Mouse (Mus musculus) neural tube, embryonic 15.5 days (tissue): ENCODE measurements at regions not wholly inside any gene's neighbourhood (a gene's known extent, or its start where the extent isn't known, plus 50 kb on each side); places are given as distances from the start of the nearest gene placed in this dataset.

Experiments used
- ATAC-seq: fragments of 200-750 bp; cut with Nextera tagmentation; 2 replicates; pipeline ENCODE4 v1.8.0; 2017; ENCODE audit warnings: mild to moderate bottlenecking, moderate TSS enrichment, moderate library complexity; ENCODE audit not compliant: low FRiP score
- H3K27ac ChIP-seq: fragments of 300-500 bp; sonication (generic); replicated peaks from 2 replicates; pipeline ENCODE4 v1.5.1; 2015; ENCODE audit warnings: mild to moderate bottlenecking, inconsistent platforms
- H3K27me3 ChIP-seq: fragments of 300-500 bp; sonication (generic); replicated peaks from 2 replicates; pipeline ENCODE4 v1.6.1; 2015; ENCODE audit warnings: inconsistent platforms
- H3K36me3 ChIP-seq: fragments of 300-500 bp; sonication (generic); 2 replicates; pipeline ENCODE4 v1.6.1; 2015; ENCODE audit warnings: inconsistent platforms
- H3K4me1 ChIP-seq: fragments of 300-500 bp; sonication (generic); 2 replicates; pipeline ENCODE4 v1.6.1; 2015; ENCODE audit warnings: inconsistent platforms
- H3K4me2 ChIP-seq: fragments of 300-500 bp; sonication (generic); 2 replicates; pipeline ENCODE4 v1.6.1; 2015; ENCODE audit warnings: inconsistent platforms, mild to moderate bottlenecking, moderate library complexity
- H3K4me3 ChIP-seq: fragments of 300-500 bp; sonication (generic); replicated peaks from 2 replicates; pipeline ENCODE4 v1.5.1; 2015; ENCODE audit warnings: mild to moderate bottlenecking, inconsistent platforms
- H3K9ac ChIP-seq: fragments of 300-500 bp; sonication (generic); replicated peaks from 2 replicates; pipeline ENCODE4 v1.6.1; 2015; ENCODE audit warnings: mild to moderate bottlenecking, inconsistent platforms
- H3K9me3 ChIP-seq: fragments of 300-500 bp; sonication (generic); replicated peaks from 2 replicates; pipeline ENCODE4 v1.6.1; 2016; ENCODE audit warnings: inconsistent platforms
- WGBS: fragments of 180-500 bp; shearing (Covaris S2); methylation state at CpG from one replicate; pipeline ENCODE4 v1.1.7; 2015; ENCODE audit warnings: mixed read lengths; 5-methylcytosine and 5-hydroxymethylcytosine counted together

GRCm38 (mm10) chr7:70748884-70749283 is 382.3 kb upstream of the Nr2f2 start:
- 70% methylated on average over 3 of the region's 3 CpGs for WGBS
- no peaks in the 10 kb centered on the region for H3K27me3 ChIP-seq
- ATAC-seq, result no peak
- no peak overlapping the region for H3K4me3 ChIP-seq
- H3K9ac ChIP-seq, result no peak overlapping the region
- no peaks in the 10 kb centered on the region for H3K9me3 ChIP-seq
- no peaks in the 10 kb centered on the region for H3K36me3 ChIP-seq
- no peak overlapping the region for H3K27ac ChIP-seq
- H3K4me2 ChIP-seq, result no peak overlapping the region
- no peaks in the 10 kb centered on the region for H3K4me1 ChIP-seq

DNA sequence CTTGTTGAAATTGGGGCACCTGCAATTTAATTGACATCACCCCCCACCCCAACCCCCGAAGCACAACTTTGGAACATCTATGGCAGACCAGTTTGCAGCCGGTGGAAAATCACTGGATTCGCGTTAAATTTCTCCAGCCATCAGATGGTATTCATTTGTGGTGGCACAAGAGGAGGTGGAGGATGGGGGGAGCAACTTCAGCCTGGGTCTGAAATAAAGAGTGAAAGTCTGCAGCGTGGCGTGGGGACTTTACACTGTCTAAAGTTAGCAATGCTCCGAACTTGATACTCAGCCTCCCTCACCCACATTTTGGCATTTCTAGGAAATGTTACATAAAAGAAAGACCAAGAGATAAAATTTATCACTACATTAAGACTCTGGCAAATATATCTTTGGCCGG is 381.8 kb upstream of the Nr2f2 start:
- H3K4me2 ChIP-seq, result no peak overlapping the region
- H3K4me1 ChIP-seq, result no peaks in the 10 kb centered on the region
- 83% methylated on average over 8 of the region's 8 CpGs for WGBS
- ATAC-seq, result no peak
- no peaks in the 10 kb centered on the region for H3K36me3 ChIP-seq
- no peaks in the 10 kb centered on the region for H3K9me3 ChIP-seq
- H3K9ac ChIP-seq, result no peak overlapping the region
- H3K27ac ChIP-seq, result no peak overlapping the region
- no peaks in the 10 kb centered on the region for H3K27me3 ChIP-seq
- no peak overlapping the region for H3K4me3 ChIP-seq

DNA sequence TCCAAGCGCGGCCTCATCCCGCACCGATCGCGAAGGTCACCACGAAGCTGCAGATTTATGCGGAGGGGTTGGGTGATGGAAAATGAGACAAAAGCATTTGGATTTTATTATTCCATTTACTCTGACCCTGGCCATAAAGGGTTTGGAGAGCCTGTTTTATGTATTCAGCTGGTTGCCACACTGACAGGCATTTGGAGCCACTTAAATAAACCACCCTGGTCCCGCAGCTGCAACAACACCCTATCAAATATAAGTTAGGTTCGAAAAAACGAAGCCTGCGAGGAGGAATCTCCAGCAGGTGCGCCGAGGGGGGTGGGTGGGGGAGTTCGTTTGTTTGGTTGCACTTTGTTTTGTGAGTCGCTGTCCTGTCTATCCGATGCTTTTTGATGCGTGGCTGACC is 377.8 kb upstream of the Nr2f2 start:
- no peak overlapping the region for H3K9ac ChIP-seq
- no peak for ATAC-seq
- no peaks in the 10 kb centered on the region for H3K4me1 ChIP-seq
- no peak overlapping the region for H3K4me3 ChIP-seq
- no peak overlapping the region for H3K27ac ChIP-seq
- H3K4me2 ChIP-seq, result no peak overlapping the region
- 60% methylated on average over 18 of the region's 18 CpGs for WGBS
- H3K9me3 ChIP-seq, result no peaks in the 10 kb centered on the region
- no peaks in the 10 kb centered on the region for H3K36me3 ChIP-seq
- H3K27me3 ChIP-seq, result no peaks in the 10 kb centered on the region

DNA sequence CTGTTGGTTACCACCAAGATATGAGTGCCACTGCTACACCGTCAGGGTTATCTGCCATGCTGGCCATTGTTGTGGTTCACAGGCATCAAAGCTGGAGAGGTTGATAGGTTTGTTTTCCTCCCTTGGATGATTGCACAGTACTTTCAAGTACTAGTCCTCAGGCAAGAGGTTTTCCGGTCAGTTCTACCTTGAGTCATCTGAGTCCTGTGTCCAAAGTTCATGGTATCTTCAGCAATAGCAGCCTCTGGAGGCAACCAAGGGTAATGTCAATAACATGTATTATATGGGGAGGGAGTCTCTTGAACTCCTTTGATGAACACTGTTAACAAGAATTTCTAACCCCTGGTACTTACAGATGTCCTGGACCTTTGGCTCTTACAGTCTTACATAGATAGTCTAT is 369.1 kb upstream of the Nr2f2 start:
- Histone ChIP-seq H3K9me3 (0 out of 2 replicates have a peak, but pooled peaks cover 2% of the 10 kb centered on the region), H3K9ac (no peak overlapping the region), H3K36me3 (no peaks in the 10 kb centered on the region), H3K27me3 (no peaks in the 10 kb centered on the region), H3K27ac (no peak overlapping the region), H3K4me3 (no peak overlapping the region), H3K4me2 (no peak overlapping the region), H3K4me1 (no peaks in the 10 kb centered on the region)
- WGBS, result 100% methylated on average over 2 of the region's 2 CpGs
- ATAC-seq, result no peak

DNA sequence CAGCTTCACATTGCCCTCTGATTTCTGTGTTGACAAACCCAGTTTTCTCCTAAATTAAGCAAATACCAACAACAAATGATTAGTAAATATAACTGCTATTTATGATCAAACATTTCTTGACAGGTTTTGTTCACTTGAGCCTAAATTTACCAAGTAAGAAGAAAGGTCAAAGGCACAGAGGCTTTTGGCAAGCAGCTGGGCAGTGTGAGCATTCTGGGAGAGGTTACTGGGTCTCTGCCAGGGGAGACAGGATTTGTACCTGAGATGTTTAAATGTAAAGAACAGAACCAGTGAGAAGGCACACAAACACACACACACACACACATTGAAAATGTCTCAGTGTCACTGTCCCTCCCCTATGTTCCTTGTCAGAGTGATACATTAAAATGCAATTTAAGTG is 367.0 kb upstream of the Nr2f2 start:
- H3K4me3 ChIP-seq, result no peak overlapping the region
- H3K36me3 ChIP-seq, result no peaks in the 10 kb centered on the region
- no peaks in the 10 kb centered on the region for H3K4me1 ChIP-seq
- H3K9ac ChIP-seq, result no peak overlapping the region
- no peak for ATAC-seq
- H3K27me3 ChIP-seq, result no peaks in the 10 kb centered on the region
- H3K27ac ChIP-seq, result no peak overlapping the region
- H3K4me2 ChIP-seq, result no peak overlapping the region
- 0 out of 2 replicates have a peak, but pooled peaks cover 2% of the 10 kb centered on the region for H3K9me3 ChIP-seq

DNA sequence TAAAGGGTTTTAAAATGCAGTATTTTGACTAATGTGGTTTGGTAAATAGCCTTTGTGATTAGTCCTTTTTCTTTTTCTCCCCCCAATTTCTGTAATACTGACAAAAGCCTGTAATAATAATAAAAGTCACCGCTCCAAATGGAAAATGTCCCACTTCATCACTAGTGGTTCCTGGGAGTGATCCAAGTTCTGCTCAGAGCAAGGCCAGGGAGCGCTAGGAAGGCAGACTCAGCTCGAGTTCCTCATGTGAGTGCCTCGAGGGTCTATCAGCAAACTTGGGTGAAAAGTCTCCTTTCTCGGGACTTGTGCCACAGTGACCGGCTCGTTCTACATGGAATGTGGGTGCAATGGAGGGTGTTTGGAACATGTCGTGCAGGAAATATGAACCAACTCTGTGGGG is 363.4 kb upstream of the Nr2f2 start:
- Histone ChIP-seq H3K27ac (no peak overlapping the region), H3K4me3 (no peak overlapping the region), H3K36me3 (no peaks in the 10 kb centered on the region), H3K4me2 (no peak overlapping the region), H3K27me3 (no peaks in the 10 kb centered on the region), H3K4me1 (no peaks in the 10 kb centered on the region), H3K9ac (no peak overlapping the region), H3K9me3 (no peaks in the 10 kb centered on the region)
- ATAC-seq, result no peak
- WGBS, result 86% methylated on average over 8 of the region's 8 CpGs

- H3K36me3 ChIP-seq, result no peaks in the 10 kb centered on the region
- H3K4me2 ChIP-seq, result peak overlapping the region; percentile 27
- 60% methylated on average over 18 of the region's 18 CpGs for WGBS
Measured at GRCm38 (mm10) chr7:70718149-70718765, 351.7 kb upstream of the Nr2f2 start.

DNA sequence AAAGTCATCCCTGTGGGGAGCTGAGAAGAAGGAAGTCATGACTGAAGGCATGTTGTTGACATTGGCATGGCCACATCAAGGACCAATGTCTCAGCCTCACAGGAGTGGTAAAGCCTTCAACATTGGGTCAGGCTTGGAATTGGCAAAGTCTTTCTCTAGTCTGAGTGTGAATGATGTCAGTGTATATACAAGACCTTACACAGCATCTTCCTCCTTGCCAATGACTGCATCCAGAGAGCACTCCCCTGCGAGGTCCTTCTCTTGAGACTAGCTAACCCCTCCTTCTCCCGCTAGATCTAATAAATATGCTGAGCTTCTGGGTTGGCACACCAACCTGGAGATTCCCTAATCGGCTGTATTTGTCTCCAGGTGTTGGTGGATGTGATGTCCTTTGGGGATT is 351.1 kb upstream of the Nr2f2 start:
- H3K27me3 ChIP-seq, result no peaks in the 10 kb centered on the region
- 87% methylated on average over 3 of the region's 3 CpGs for WGBS
- no peak overlapping the region for H3K4me3 ChIP-seq
- H3K9ac ChIP-seq, result no peak overlapping the region
- no peak for ATAC-seq
- H3K36me3 ChIP-seq, result no peaks in the 10 kb centered on the region
- H3K4me2 ChIP-seq, result no peak overlapping the region
- H3K27ac ChIP-seq, result no peak overlapping the region
- H3K9me3 ChIP-seq, result no peaks in the 10 kb centered on the region
- H3K4me1 ChIP-seq, result peaks cover 2% of the 10 kb centered on the region; the same call in 1 of the 2 replicates

More at GRCm38 (mm10) chr7:70718149-70718765, 351.7 kb upstream of the Nr2f2 start:
- no peak for ATAC-seq
- Histone ChIP-seq H3K9me3 (no peaks in the 10 kb centered on the region), H3K4me1 (peaks cover 2% of the 10 kb centered on the region; the same call in 1 of the 2 replicates), H3K4me3 (no peak overlapping the region), H3K27me3 (no peaks in the 10 kb centered on the region), H3K27ac (0 out of 2 replicates have a peak overlapping the region, but pooled peaks have one; percentile 15), H3K9ac (no peak overlapping the region)

- no peaks in the 10 kb centered on the region for H3K27me3 ChIP-seq
- H3K4me1 ChIP-seq, result peaks cover 2% of the 10 kb centered on the region; the same call in 1 of the 2 replicates
- no peak overlapping the region for H3K4me2 ChIP-seq
- 91% methylated on average over 4 of the region's 4 CpGs for WGBS
- ATAC-seq, result no peak
- no peak overlapping the region for H3K27ac ChIP-seq
- H3K36me3 ChIP-seq, result no peaks in the 10 kb centered on the region
- H3K9ac ChIP-seq, result no peak overlapping the region
- no peak overlapping the region for H3K4me3 ChIP-seq
- no peaks in the 10 kb centered on the region for H3K9me3 ChIP-seq
Measured at GRCm38 (mm10) chr7:70716811-70717458, 350.4 kb upstream of the Nr2f2 start.

DNA sequence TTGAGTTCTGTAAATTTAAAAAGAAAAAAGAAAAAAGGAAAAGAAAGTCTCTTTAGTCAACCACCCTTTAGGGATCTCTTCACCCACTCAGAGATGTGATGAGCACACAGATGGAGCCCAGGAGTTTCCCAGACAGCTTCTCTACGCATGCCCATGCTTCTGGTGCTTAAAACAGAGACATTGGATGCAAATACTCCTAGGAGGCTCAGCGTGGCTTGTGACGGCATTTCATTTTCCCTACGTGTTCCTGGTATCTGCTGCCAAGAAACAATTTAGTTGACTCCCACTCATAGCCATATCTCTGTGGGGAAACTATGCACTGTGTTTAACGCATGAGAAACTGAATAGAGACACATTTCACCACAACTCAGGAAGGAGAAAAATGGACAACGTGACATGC is 345.6 kb upstream of the Nr2f2 start:
- Histone ChIP-seq H3K4me2 (no peak overlapping the region), H3K4me3 (no peak overlapping the region), H3K27me3 (no peaks in the 10 kb centered on the region), H3K36me3 (no peaks in the 10 kb centered on the region), H3K9me3 (no peaks in the 10 kb centered on the region), H3K4me1 (no peaks in the 10 kb centered on the region), H3K27ac (no peak overlapping the region), H3K9ac (no peak overlapping the region)
- no peak for ATAC-seq
- 79% methylated on average over 6 of the region's 6 CpGs for WGBS

DNA sequence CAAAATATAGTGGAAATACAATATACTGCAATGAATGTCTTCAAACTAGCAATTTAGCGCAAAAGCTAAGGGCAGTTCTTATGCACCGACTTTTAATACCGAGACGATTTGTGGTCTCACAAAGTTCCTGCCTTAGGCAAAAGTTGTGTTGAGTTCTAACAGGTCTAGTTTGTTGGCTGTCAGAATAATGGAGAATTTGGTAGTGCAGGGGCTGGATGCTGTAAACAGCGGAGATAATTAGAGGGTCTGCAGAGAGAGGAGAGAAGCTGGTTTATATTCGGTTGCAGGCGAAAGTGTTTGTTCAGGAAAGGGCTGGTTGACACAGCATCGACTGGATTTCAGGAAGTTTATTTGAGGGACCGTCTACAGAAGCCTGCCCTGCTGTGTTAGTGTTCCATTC is 339.7 kb upstream of the Nr2f2 start:
- Histone ChIP-seq H3K4me1 (no peaks in the 10 kb centered on the region), H3K27ac (no peak overlapping the region), H3K9me3 (no peaks in the 10 kb centered on the region), H3K4me3 (no peak overlapping the region), H3K9ac (no peak overlapping the region), H3K36me3 (no peaks in the 10 kb centered on the region), H3K27me3 (no peaks in the 10 kb centered on the region), H3K4me2 (no peak overlapping the region)
- ATAC-seq, result no peak
- 81% methylated on average over 9 of the region's 9 CpGs for WGBS

- Histone ChIP-seq H3K9me3 (no peaks in the 10 kb centered on the region), H3K9ac (no peak overlapping the region), H3K4me3 (no peak overlapping the region), H3K4me1 (no peaks in the 10 kb centered on the region), H3K27me3 (no peaks in the 10 kb centered on the region), H3K36me3 (no peaks in the 10 kb centered on the region), H3K27ac (no peak overlapping the region), H3K4me2 (no peak overlapping the region)
- no peak for ATAC-seq
- 89% methylated on average over 1 of the region's 1 CpGs for WGBS
Measured at GRCm38 (mm10) chr7:70703784-70704183, 337.2 kb upstream of the Nr2f2 start.
